Mouse (Mus musculus): ENCODE measurements around the gene Rps6ka5.

The Rps6ka5 gene

DNA sequence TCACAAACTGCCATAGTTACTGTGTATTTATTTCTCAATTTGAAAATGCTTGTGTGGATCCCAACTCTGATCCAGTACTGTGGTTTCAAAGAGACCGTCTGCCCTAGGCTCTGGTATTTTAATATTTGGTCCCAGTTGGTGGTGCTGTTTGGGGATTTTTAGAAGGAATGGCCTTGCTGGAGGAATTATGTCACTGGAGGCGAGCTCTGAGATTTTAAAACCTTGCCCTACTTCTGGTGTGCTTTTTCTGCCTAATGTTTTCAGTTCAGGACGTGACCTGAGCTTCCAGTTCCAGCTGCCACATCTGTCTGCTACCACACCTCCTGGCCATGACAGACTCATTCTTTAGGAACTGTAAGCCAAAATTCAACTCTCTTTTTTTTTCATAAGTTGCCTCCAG, 121.2 kb downstream of the Rps6ka5 start:
- in situ Hi-C loops (cut with MboI, MseI), result loop anchor here (5.0 to 10.0 kb wide), 2 partner anchors 237 to 309 kb away; no protein-coding TSS in a partner anchor

GRCm38 (mm10) chr12:100604540-100604939, 122.2 kb downstream of the Rps6ka5 start:
- in situ Hi-C loops (cut with MboI, MseI), result loop anchor here (10.0 kb wide), 1 partner anchor 310 kb away; no protein-coding TSS in a partner anchor

GRCm38 (mm10) chr12:100594700-100595099, 132.1 kb downstream of the Rps6ka5 start:
- in situ Hi-C loops (cut with MboI, MseI), result no loop called here

DNA sequence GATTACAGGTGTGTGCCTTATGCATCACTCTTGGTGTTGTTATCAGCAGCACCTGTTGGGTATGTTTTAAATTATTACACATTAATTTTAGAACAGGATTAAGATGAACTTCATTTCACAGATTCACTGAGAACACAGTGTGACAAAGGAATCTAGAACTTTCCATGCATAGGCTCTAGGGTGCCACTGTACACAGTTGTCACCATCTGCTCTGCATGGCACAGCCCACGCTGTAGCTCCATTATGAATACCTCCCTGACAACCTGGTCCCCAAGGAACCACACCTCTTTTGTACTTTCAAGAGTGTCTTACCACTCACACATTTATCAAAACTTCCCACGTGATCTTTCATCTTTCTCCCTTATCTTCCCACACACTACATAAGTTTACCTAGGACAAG, 140.2 kb downstream of the Rps6ka5 start:
- in situ Hi-C loops (cut with MboI, MseI), result no loop called here

GRCm38 (mm10) chr12:100579221-100579620, 147.6 kb downstream of the Rps6ka5 start:
- in situ Hi-C loops (cut with MboI, MseI), result loop anchor here (10.0 kb wide), 1 partner anchor 266 kb away; no protein-coding TSS in a partner anchor

GRCm38 (mm10) chr12:100578291-100578690, 148.5 kb downstream of the Rps6ka5 start:
- in situ Hi-C loops (cut with MboI, MseI), result loop anchor here (10.0 kb wide), 1 partner anchor 267 kb away; no protein-coding TSS in a partner anchor

GRCm38 (mm10) chr12:100575739-100576138, 151.0 kb downstream of the Rps6ka5 start:
- in situ Hi-C loops (cut with MboI, MseI), result loop anchor here (10.0 kb wide), 1 partner anchor 269 kb away; no protein-coding TSS in a partner anchor

DNA sequence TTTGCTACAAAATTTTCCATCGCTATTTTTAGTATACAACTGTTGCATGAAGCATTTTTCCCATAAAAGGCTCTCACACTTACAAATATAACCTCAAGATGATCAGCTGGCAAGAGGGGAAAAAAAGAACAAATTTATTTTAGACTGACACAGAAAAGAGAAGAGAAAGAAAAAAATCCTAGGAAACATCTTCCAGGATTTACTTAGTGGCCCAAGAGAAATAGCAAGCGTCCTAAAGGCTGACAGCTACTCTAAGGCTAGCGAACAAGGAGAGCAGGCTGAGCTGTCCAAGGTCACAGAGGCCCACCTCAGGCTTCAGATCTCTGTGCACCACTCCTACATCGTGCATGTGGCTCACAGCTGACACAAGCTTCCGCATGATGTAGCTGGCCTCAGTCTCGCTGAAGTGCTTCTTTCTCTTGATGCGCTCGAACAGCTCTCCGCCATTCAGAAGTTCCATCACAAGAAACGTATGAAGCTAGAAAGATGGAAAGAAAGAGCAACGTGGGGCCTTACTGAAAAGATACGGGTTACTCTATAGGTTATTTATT, 156.2 kb downstream of the Rps6ka5 start:
- in situ Hi-C loops (cut with MboI, MseI), result loop anchor here (10.0 kb wide), 1 partner anchor 274 kb away; no protein-coding TSS in a partner anchor

- in situ Hi-C loops (cut with MboI, MseI), result no loop called here
These were observed 158.0 kb downstream of the Rps6ka5 start for GRCm38 (mm10) chr12:100568831-100569230.

DNA sequence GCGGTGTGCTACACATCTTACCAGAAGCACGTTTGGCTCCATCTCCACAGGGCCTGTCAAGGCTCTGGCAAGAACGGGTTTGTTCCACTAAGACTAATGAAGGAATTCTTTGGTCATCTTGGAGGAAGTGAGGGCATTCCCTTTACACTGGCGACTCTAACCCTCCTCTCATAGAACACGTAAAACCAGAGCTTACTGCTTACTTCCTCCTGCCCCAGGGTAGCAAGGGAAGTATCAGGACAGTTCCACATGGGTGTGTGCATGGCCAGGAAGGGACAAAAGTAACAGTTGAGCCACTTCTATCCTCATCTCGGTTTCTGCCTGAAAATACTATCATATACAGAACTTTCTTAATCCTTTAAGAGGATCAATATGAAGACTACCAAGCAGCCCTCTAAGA, 158.7 kb downstream of the Rps6ka5 start:
- in situ Hi-C loops (cut with MboI, MseI), result no loop called here

DNA sequence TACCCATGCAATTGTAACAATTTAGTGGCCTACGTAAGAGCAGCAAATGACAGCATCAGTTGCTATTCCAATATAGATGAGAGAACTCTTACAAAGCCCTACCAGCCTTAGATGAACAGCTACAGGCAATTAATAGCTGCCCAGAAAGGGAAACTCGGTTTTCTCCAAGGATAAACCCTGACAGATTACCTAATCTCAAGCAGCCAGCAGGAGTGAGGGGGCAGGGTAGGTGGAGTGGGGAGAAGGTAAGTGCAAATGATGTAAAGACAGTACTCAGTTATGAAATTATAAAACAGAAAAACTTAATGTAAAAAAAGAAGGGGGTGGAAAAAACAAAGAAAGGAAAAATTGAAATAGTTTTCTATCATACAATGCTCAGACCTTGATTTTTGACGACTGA, 159.2 kb downstream of the Rps6ka5 start:
- in situ Hi-C loops (cut with MboI, MseI), result no loop called here

DNA sequence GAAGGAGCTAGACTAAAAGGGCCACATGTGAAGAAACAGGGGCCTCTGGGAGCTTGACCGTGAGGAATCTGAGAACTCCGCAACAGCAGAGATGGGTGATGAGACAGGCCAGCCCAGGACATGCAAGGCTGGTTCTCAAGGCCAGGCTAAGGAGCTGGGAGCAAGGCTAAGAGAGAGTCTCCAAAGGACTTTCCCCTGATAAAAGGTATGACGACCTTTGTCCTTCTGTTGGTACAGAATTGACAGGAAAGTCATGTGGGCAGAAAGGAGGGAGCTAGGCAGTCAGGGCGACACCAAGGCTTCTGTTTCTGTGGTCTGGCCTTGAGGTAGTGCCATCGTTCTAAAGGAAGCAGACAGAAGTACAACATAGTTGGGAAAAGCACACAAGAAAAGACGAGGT, 173.1 kb downstream of the Rps6ka5 start:
- in situ Hi-C loops (cut with MboI, MseI), result no loop called here

DNA sequence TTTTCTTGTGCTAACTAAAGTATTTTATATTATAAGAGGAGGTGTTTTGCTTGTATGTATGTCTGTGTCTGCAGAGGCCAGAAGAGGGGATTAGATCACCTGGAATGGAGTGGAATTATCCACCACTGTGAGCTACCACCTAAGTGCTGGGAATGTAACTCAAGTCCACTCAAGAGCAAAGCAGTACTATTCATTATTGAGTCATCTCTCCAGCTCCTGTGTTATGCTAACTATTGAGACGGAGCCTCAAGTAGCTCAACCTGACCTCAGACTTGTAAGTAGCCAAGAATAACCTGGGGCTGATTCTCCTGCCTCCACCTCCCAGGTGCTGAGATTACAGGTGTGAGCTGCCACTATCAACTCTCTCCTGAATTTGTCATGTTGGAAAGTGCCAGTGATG, 174.8 kb downstream of the Rps6ka5 start:
- in situ Hi-C loops (cut with MboI, MseI), result no loop called here

- in situ Hi-C loops (cut with MboI, MseI), result no loop called here
These were observed 182.6 kb downstream of the Rps6ka5 start for GRCm38 (mm10) chr12:100544194-100544567.

DNA sequence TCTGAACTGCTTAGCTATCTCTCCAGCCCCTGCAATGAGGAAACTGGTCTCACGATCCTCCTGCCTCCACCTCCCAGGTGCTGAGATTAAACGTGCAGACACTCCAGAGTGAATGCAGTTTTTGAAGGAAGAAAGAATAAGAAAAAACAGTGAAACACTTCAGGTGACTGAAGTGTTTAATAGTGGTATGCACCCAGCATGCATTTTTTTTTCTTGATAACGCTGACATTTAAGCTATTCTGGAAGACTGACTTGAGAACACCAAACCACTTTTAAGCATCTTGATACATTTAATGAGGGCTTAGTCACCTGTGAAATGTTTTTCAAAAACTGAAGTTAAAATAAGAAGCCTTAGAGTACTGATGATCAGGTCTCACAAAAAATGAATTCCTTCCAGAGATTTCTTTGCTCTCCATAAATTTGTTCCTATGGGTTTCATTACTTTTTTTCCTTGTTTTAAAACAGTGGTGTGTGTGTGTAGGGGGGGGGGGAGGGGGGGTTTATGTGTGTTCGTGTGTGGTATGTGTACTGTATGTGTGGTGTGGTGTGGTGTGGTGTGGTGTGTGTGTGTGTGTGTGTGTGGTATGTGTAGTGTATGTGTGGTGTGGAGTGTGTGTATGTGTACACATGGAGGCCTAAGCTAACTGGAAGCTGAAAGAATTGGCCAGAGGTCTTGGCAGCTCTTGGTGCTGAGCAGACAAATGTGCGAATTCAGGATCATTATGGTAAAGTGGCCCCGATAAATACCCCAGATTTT, 183.2 kb downstream of the Rps6ka5 start:
- in situ Hi-C loops (cut with MboI, MseI), result no loop called here

DNA sequence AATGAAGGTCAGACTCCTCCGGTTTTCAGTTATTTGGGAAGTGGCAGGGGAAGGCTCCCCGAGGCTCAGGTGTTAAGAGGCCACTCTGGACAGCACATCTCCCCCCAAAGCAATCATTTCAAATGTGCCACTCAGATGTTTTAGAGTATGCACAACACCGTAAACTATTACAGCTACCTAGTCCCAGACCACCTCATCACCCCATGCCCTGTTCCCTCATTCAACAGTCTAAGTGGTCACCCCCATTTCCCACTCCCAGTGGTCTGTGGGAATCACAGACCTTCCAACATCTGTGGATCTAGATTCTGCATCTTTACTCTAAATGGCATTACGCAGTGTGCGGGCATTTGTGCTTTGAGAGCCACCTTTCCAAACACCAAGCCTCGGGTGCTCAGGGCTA, 184.3 kb downstream of the Rps6ka5 start:
- in situ Hi-C loops (cut with MboI, MseI), result no loop called here

- in situ Hi-C loops (cut with MboI, MseI), result no loop called here
These were observed 184.7 kb downstream of the Rps6ka5 start for GRCm38 (mm10) chr12:100542076-100542475.

DNA sequence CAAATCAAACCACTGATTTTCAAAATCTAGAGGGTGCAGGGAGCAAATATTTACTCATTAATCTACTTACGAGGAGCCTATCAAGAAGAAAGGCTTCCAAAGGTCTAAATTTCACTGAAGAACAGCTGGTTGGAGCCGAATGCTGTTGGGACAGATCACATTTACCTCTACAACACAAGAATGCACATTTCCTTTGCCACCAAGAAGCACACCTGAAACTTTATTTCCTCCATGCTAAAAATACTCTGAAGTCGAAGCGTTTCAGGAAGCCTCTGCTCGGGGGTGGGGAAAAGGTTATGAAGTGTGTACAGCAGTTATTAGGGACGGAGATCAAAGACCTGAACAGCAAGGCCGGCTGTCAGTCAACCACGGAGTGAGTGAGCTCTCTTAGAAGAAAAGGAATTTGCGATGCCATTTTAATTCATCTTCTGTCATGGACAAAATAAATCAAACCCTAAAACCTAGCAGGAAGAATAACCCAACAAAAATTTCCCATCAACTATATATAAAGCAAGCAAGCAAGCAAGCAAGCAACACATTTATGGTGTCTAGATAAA, 187.5 kb downstream of the Rps6ka5 start:
- in situ Hi-C loops (cut with MboI, MseI), result no loop called here

DNA sequence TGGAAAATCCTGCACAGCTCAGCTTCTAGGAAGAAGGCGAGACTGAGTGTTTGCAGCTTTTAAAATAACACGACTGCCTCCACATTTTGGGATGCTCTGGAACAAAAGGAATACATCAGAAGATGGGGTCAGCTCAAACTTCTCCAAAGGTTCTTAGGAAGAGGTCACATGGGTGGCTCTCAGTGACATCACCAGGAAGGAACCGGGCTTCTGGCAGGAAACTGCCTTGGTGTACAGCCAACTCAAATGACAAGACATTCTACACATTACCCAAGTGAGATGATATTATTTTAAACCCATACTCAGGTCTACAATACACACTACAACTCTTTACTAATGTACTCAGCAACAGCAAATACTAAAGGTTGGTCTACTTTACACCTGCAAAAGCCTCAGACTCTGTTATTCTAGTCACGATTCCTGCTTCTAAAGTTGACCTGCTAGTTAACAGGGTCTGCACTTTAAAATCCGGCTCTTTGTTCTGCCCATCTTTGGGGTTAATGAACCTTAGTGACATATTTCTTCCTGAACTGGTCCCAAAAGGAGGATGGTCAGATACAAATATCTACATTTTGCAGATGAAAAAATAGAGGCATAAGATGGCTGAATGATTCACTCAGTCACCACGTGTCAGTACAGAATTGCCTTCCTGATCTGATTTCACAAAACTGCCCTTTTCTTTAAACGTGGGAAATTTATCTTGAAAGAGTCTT, 188.2 kb downstream of the Rps6ka5 start:
- in situ Hi-C loops (cut with MboI, MseI), result no loop called here

DNA sequence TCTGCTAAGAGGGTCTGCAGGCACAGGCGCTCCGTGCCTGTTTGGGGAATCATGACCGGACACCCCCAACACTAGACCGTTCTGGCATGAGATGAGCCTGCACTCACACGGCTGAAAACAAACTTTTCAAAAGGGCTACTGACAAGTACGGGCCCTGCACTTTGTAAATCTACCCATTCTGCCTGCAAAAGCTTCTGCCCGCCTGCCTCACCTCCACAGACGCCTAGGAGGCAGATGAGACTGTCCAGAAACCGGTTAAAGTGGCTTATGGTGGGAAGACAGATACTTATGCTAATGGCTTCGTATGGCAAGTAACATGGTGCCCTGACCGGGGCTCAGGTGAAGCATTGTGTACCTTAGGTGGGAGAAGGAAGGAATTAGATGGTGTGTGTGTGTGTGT, 189.7 kb downstream of the Rps6ka5 start:
- in situ Hi-C loops (cut with MboI, MseI), result no loop called here

- in situ Hi-C loops (cut with MboI, MseI), result no loop called here
These were observed 191.8 kb downstream of the Rps6ka5 start for GRCm38 (mm10) chr12:100535028-100535427.

DNA sequence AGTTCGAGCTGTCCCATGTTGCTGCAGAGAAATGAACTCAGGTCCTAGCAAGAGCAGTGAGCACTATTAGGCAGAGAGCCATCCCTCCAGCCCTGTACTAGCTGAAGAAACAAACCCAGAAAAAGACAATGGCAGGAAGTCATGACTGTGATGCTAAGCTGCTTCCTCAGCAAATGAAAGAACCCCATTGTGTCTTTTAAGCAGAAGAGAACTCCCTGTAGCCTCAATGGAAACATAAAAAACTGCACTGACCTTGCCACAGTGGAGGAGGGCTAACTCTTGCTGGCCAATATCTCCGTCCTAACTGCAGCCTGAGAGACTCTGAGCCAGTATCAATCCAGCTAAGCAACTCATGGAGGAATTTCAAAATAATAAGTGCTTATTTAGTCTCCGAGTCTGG, 192.8 kb downstream of the Rps6ka5 start:
- in situ Hi-C loops (cut with MboI, MseI), result no loop called here

Measured in T-helper 2 cell (primary cell).